Mouse (Mus musculus) intestine, postnatal 0 days (tissue): ENCODE data around the gene Vsnl1. TPM values are rescaled to one million over a fixed set of nuclear protein-coding genes. Genes with fewer than 3 reads are reported as not detected.

Experiments used
- ATAC-seq: fragments of 200-750 bp; cut with Nextera tagmentation; 2 replicates; pipeline ENCODE4 v1.8.0; 2017; ENCODE audit warnings: mild to moderate bottlenecking, moderate TSS enrichment, moderate library complexity
- H3K27ac ChIP-seq: fragments of 300-500 bp; sonication (generic); 2 replicates; pipeline ENCODE4 v1.5.1; 2014; ENCODE audit warnings: mild to moderate bottlenecking, low read depth, low read length, moderate library complexity
- H3K27me3 ChIP-seq: fragments of 300-500 bp; sonication (generic); replicated peaks from 2 replicates; pipeline ENCODE4 v1.6.1; 2014; ENCODE audit warnings: low read length, mixed read lengths; ENCODE audit not compliant: control insufficient read depth, insufficient read depth
- H3K36me3 ChIP-seq: fragments of 300-500 bp; sonication (generic); 2 replicates; pipeline ENCODE4 v1.6.1; 2014; ENCODE audit warnings: mild to moderate bottlenecking, moderate library complexity; ENCODE audit not compliant: control insufficient read depth, insufficient read depth
- H3K4me1 ChIP-seq: fragments of 300-500 bp; sonication (generic); replicated peaks from 2 replicates; pipeline ENCODE4 v1.6.1; 2014; ENCODE audit warnings: antibody characterized with exemption, low read length, mixed read lengths; ENCODE audit not compliant: control insufficient read depth, insufficient read depth
- H3K4me2 ChIP-seq: fragments of 300-500 bp; sonication (generic); replicated peaks from 2 replicates; pipeline ENCODE4 v1.6.1; 2014; ENCODE audit warnings: low read depth, mild to moderate bottlenecking, moderate library complexity
- H3K4me3 ChIP-seq: fragments of 300-500 bp; sonication (generic); 2 replicates; pipeline ENCODE4 v1.5.1; 2014; ENCODE audit warnings: low read depth, low read length
- H3K9ac ChIP-seq: fragments of 300-500 bp; sonication (generic); 2 replicates; pipeline ENCODE4 v1.6.1; 2014; ENCODE audit warnings: mild to moderate bottlenecking, low read depth, low read length
- H3K9me3 ChIP-seq: fragments of 300-500 bp; sonication (generic); 2 replicates; pipeline ENCODE4 v1.6.1; 2016; ENCODE audit warnings: mixed run types; ENCODE audit not compliant: control insufficient read depth
- CTCF ChIP-seq: sonication (generic); IDR thresholded peaks from 2 replicates; pipeline ENCODE4 v1.5.1; 2016; ENCODE audit warnings: low read depth, mild to moderate bottlenecking, control low read depth, antibody characterized with exemption, moderate library complexity
- WGBS: fragments of 180-500 bp; shearing (Covaris S2); extraction: QIAGEN DNeasy Blood & Tissue Kit; methylation state at CpG from one replicate; pipeline ENCODE4 v1.1.7; 2014; 5-methylcytosine and 5-hydroxymethylcytosine counted together
- polyA plus RNA-seq: library from polyadenylated mRNA; unstranded; fragments of >200 nt; fragmentation: Nextera tagmentation; extraction: Ambion mirVana; gene quantifications from 2 replicates; pipeline ENCODE4 v1.2.1, GENCODE M21; 2015

Vsnl1 gene
- polyA plus RNA-seq, 1 experiment from 2014 or later, result 0.17 TPM

GRCm38 (mm10) chr12:11364870-11365269 lies 71.5 kb downstream of the Vsnl1 start:
- ATAC-seq, result no peak
- no peak for TF ChIP-seq CTCF
- Histone ChIP-seq H3K4me1 (no peaks in the 10 kb centered on the region), H3K4me2 (no peak overlapping the region), H3K9me3 (no peaks in the 10 kb centered on the region), H3K27ac (no peak overlapping the region), H3K4me3 (no peak overlapping the region), H3K9ac (no peak overlapping the region), H3K36me3 (no peaks in the 10 kb centered on the region), H3K27me3 (no peaks in the 10 kb centered on the region)
- 54% methylated on average over 6 of the region's 6 CpGs for WGBS

- H3K4me3 ChIP-seq, result no peak overlapping the region
- no peaks in the 10 kb centered on the region for H3K27me3 ChIP-seq
- no peaks in the 10 kb centered on the region for H3K9me3 ChIP-seq
- no peaks in the 10 kb centered on the region for H3K4me1 ChIP-seq
- TF ChIP-seq CTCF, result no peak
- no peak overlapping the region for H3K27ac ChIP-seq
- no peak overlapping the region for H3K9ac ChIP-seq
- no peaks in the 10 kb centered on the region for H3K36me3 ChIP-seq
- ATAC-seq, result no peak
- no peak overlapping the region for H3K4me2 ChIP-seq
- WGBS, result 89% methylated on average over 6 of the region's 6 CpGs
Observed at GRCm38 (mm10) chr12:11362435-11362834, 74.0 kb downstream of the Vsnl1 start.

GRCm38 (mm10) chr12:11350895-11351294 lies 85.5 kb downstream of the Vsnl1 start:
- H3K9me3 ChIP-seq, result no peaks in the 10 kb centered on the region
- H3K4me2 ChIP-seq, result no peak overlapping the region
- H3K36me3 ChIP-seq, result no peaks in the 10 kb centered on the region
- no peak for ATAC-seq
- no peak overlapping the region for H3K27ac ChIP-seq
- H3K4me3 ChIP-seq, result no peak overlapping the region
- no peaks in the 10 kb centered on the region for H3K4me1 ChIP-seq
- peak; percentile 89 for TF ChIP-seq CTCF
- no peak overlapping the region for H3K9ac ChIP-seq
- H3K27me3 ChIP-seq, result no peaks in the 10 kb centered on the region
- 34% methylated on average over 5 of the region's 5 CpGs for WGBS

- H3K4me1 ChIP-seq, result no peaks in the 10 kb centered on the region
- H3K9me3 ChIP-seq, result no peaks in the 10 kb centered on the region
- TF ChIP-seq CTCF, result no peak
- 49% methylated on average over 5 of the region's 5 CpGs for WGBS
- no peak for ATAC-seq
- H3K27ac ChIP-seq, result no peak overlapping the region
- H3K4me3 ChIP-seq, result no peak overlapping the region
- no peak overlapping the region for H3K4me2 ChIP-seq
- H3K9ac ChIP-seq, result no peak overlapping the region
- H3K27me3 ChIP-seq, result no peaks in the 10 kb centered on the region
- no peaks in the 10 kb centered on the region for H3K36me3 ChIP-seq
Observed at GRCm38 (mm10) chr12:11349870-11350269, 86.5 kb downstream of the Vsnl1 start.

GRCm38 (mm10) chr12:11348423-11348822 lies 88.0 kb downstream of the Vsnl1 start:
- WGBS, result 28% methylated on average over 1 of the region's 1 CpGs
- Histone ChIP-seq H3K27ac (no peak overlapping the region), H3K4me1 (no peaks in the 10 kb centered on the region), H3K9ac (no peak overlapping the region), H3K36me3 (no peaks in the 10 kb centered on the region), H3K4me2 (no peak overlapping the region), H3K27me3 (no peaks in the 10 kb centered on the region), H3K4me3 (no peak overlapping the region), H3K9me3 (no peaks in the 10 kb centered on the region)
- ATAC-seq, result no peak
- no peak for TF ChIP-seq CTCF

GRCm38 (mm10) chr12:11345963-11346362 lies 90.5 kb downstream of the Vsnl1 start:
- ATAC-seq, result no peak
- Histone ChIP-seq H3K4me1 (no peaks in the 10 kb centered on the region), H3K27me3 (no peaks in the 10 kb centered on the region), H3K4me3 (no peak overlapping the region), H3K36me3 (no peaks in the 10 kb centered on the region), H3K9ac (no peak overlapping the region), H3K27ac (no peak overlapping the region), H3K4me2 (no peak overlapping the region), H3K9me3 (no peaks in the 10 kb centered on the region)
- WGBS, result 54% methylated on average over 2 of the region's 2 CpGs
- no peak for TF ChIP-seq CTCF

- Histone ChIP-seq H3K9ac (no peak overlapping the region), H3K27ac (no peak overlapping the region), H3K9me3 (no peaks in the 10 kb centered on the region), H3K4me1 (no peaks in the 10 kb centered on the region), H3K4me3 (no peak overlapping the region), H3K27me3 (no peaks in the 10 kb centered on the region), H3K4me2 (no peak overlapping the region), H3K36me3 (no peaks in the 10 kb centered on the region)
- TF ChIP-seq CTCF, result no peak
- 73% methylated on average over 6 of the region's 6 CpGs for WGBS
- ATAC-seq, result no peak
Observed at GRCm38 (mm10) chr12:11342020-11342600, 94.3 kb downstream of the Vsnl1 start.
